Mouse (Mus musculus) hindbrain, embryonic 14.5 days (tissue): ENCODE data around the gene 1700080E11Rik. TPM values are rescaled to one million over a fixed set of nuclear protein-coding genes. Genes with fewer than 3 reads are reported as not detected.
"Not testable (repeated sequence)": the region's sequence is repeated elsewhere in the genome, so short reads cannot be mapped to it uniquely, and the experiment has no call there.

Experiments
- ATAC-seq: fragments of 200-750 bp; cut with Nextera tagmentation; 2 replicates; pipeline ENCODE4 v1.8.0; 2017; ENCODE audit warnings: moderate number of reproducible peaks, mild to moderate bottlenecking, moderate TSS enrichment, moderate library complexity; ENCODE audit not compliant: low FRiP score
- DNase-seq: peaks from one replicate; pipeline ENCODE4 v3.0.0-alpha.2; 2015; ENCODE audit warnings: low spot score
- H3K27ac ChIP-seq: fragments of 300-500 bp; sonication (generic); 2 replicates; pipeline ENCODE4 v1.5.1; 2014; ENCODE audit warnings: mild to moderate bottlenecking, moderate library complexity
- H3K27me3 ChIP-seq: fragments of 300-500 bp; sonication (generic); 2 replicates; pipeline ENCODE4 v1.6.1; 2014; ENCODE audit warnings: mild to moderate bottlenecking, low read length, mixed read lengths; ENCODE audit not compliant: control insufficient read depth, insufficient read depth
- H3K36me3 ChIP-seq: fragments of 300-500 bp; sonication (generic); replicated peaks from 2 replicates; pipeline ENCODE4 v1.6.1; 2014; ENCODE audit not compliant: control insufficient read depth, insufficient read depth
- H3K4me1 ChIP-seq: fragments of 300-500 bp; sonication (generic); replicated peaks from 2 replicates; pipeline ENCODE4 v1.6.1; 2014; ENCODE audit warnings: antibody characterized with exemption, low read length, mixed read lengths; ENCODE audit not compliant: control insufficient read depth, insufficient read depth
- H3K4me2 ChIP-seq: fragments of 300-500 bp; sonication (generic); replicated peaks from 2 replicates; pipeline ENCODE4 v1.6.1; 2014; ENCODE audit warnings: mild to moderate bottlenecking, moderate library complexity
- H3K4me3 ChIP-seq: fragments of 300-500 bp; sonication (generic); replicated peaks from 2 replicates; pipeline ENCODE4 v1.5.1; 2014; ENCODE audit warnings: mild to moderate bottlenecking, low read length
- H3K9ac ChIP-seq: fragments of 300-500 bp; sonication (generic); 2 replicates; pipeline ENCODE4 v1.6.1; 2014
- H3K9me3 ChIP-seq: fragments of 300-500 bp; sonication (generic); 2 replicates; pipeline ENCODE4 v1.6.1; 2016; ENCODE audit warnings: low read length; ENCODE audit not compliant: control insufficient read depth
- WGBS: fragments of 180-500 bp; shearing (Covaris S2); extraction: QIAGEN DNeasy Blood & Tissue Kit; methylation state at CpG from one replicate; pipeline ENCODE4 v1.1.7; 2014; 5-methylcytosine and 5-hydroxymethylcytosine counted together
- polyA plus RNA-seq: library from polyadenylated mRNA; unstranded; fragments of >200 nt; fragmentation: Nextera tagmentation; extraction: Ambion mirVana; gene quantifications from 2 replicates; pipeline ENCODE4 v1.2.1, GENCODE M21; 2014

1700080E11Rik gene
- polyA plus RNA-seq, 1 experiment from 2014 or later, result not detected

- not testable (repeated sequence) for H3K9me3 ChIP-seq, ATAC-seq, H3K27ac ChIP-seq, H3K36me3 ChIP-seq, H3K9ac ChIP-seq, H3K27me3 ChIP-seq, H3K4me3 ChIP-seq, DNase-seq, H3K4me1 ChIP-seq, H3K4me2 ChIP-seq
- 85% methylated on average over 3 of the region's 3 CpGs for WGBS
Observed at GRCm38 (mm10) chr9:105125206-105125605, 19.7 kb downstream of the 1700080E11Rik start.

GRCm38 (mm10) chr9:105103893-105104292, 41.0 kb downstream of the 1700080E11Rik start:
- Histone ChIP-seq H3K9ac (no peak overlapping the region), H3K27me3 (no peaks in the 10 kb centered on the region), H3K4me2 (no peak overlapping the region), H3K27ac (no peak overlapping the region), H3K4me3 (no peak overlapping the region), H3K4me1 (no peaks in the 10 kb centered on the region), H3K9me3 (0 out of 2 replicates have a peak, but pooled peaks cover 3% of the 10 kb centered on the region), H3K36me3 (no peaks in the 10 kb centered on the region)
- DNase-seq (no peak), ATAC-seq (no peak)
- 69% methylated on average over 5 of the region's 5 CpGs for WGBS

- Histone ChIP-seq H3K9ac (no peak overlapping the region), H3K9me3 (no peaks in the 10 kb centered on the region), H3K4me1 (no peaks in the 10 kb centered on the region), H3K4me3 (no peak overlapping the region), H3K4me2 (no peak overlapping the region), H3K36me3 (no peaks in the 10 kb centered on the region), H3K27ac (no peak overlapping the region), H3K27me3 (no peaks in the 10 kb centered on the region)
- 68% methylated on average over 1 of the region's 1 CpGs for WGBS
- ATAC-seq, result no peak
- DNase-seq, result no peak
Observed at GRCm38 (mm10) chr9:105101911-105102310, 43.0 kb downstream of the 1700080E11Rik start.

- no peaks in the 10 kb centered on the region for H3K4me1 ChIP-seq
- H3K36me3 ChIP-seq, result no peaks in the 10 kb centered on the region
- ATAC-seq, result no peak
- WGBS, result 73% methylated on average over 15 of the region's 15 CpGs
- no peaks in the 10 kb centered on the region for H3K9me3 ChIP-seq
- no peak overlapping the region for H3K4me2 ChIP-seq
- no peak overlapping the region for H3K27ac ChIP-seq
- H3K4me3 ChIP-seq, result no peak overlapping the region
- no peak for DNase-seq
- H3K27me3 ChIP-seq, result no peaks in the 10 kb centered on the region
- H3K9ac ChIP-seq, result no peak overlapping the region
Observed at GRCm38 (mm10) chr9:105100807-105101570, 43.9 kb downstream of the 1700080E11Rik start.

Other genes with a start within 250 kb of the 1700080E11Rik start
- 91.2 and 96.4 TPM in 2 replicates for gene Mrpl3, start 91.9 kb downstream of the 1700080E11Rik start, polyA plus RNA-seq
- gene Nudt16, start 13.3 kb downstream of the 1700080E11Rik start, polyA plus RNA-seq, result 26.7 and 26.8 TPM in 2 replicates